20 mouse cellular contexts compared by ENCODE assay signal in the genomic region with DNA sequence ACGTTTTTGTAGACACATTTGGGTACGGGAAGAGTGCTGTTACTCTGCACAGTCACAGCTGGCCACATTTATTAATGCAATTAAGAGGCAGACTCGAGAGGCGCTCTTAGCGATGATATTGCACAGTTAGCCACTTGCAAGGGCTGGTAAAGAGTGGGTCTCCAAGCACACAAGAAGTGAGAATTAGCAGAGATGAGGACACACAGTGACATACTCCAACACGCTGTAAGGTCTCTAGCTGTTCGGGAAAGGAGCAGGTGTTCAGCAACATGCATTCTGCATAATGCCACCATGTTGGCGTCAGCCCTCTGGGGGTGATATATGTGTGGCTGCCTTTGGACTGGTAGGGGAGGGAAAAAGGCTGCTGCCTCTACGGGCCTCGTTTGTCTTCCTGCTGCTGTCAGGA.
DNase-seq lines count a peak whose midpoint lies in the region; ATAC-seq and TF ChIP-seq lines count a peak whose summit lies in the region.
"Had no signal": no experiment of that assay in that cellular context is flagged by ENCODE, and none has a peak within 500 bp of the region (broad histone marks: within the 10 kb centered on the region; RNA-seq: fewer than 3 reads in every experiment).

No protein-coding gene starts in this region.

- intact Hi-C loops in heart, postnatal 25 days (cut with DNase I): loop anchor here (5.0 kb wide), 1 partner anchor 693 kb away; the partner anchor contains the start of gene Pum3

- 91% methylated on average over 10 of the region's 10 CpGs for WGBS in forebrain, embryonic 10.5 days
- WGBS in forebrain, embryonic 11.5 days: 88% methylated on average over 10 of the region's 10 CpGs
- WGBS in forebrain, embryonic 12.5 days: 70% methylated on average over 10 of the region's 10 CpGs
- 41% methylated on average over 10 of the region's 10 CpGs for WGBS in hindbrain, embryonic 16.5 days
- 60% methylated on average over 10 of the region's 10 CpGs for WGBS in midbrain, postnatal 0 days

- H3K27ac ChIP-seq in forebrain, embryonic 10.5 days: 0 out of 2 replicates have a peak overlapping the region, but pooled peaks have one; percentile 3
- H3K27ac ChIP-seq in forebrain, embryonic 11.5 days (ENCODE audit: low read depth, low read length): no peak overlapping the region
- H3K27ac ChIP-seq in forebrain, embryonic 12.5 days: no peak overlapping the region
- H3K27ac ChIP-seq in hindbrain, embryonic 16.5 days (ENCODE audit: low read depth, low read length): peak overlapping the region; percentile 48; the same call in 1 of the 2 replicates
- 0 out of 2 replicates have a peak overlapping the region, but pooled peaks have one; percentile 26 for H3K27ac ChIP-seq in midbrain, postnatal 0 days (ENCODE audit: low read depth, low read length)
- H3K27ac ChIP-seq: kidney, postnatal 0 days; layer of hippocampus, adult 2 months; liver, embryonic 12.5 days had no signal

- H3K27me3 ChIP-seq in forebrain, embryonic 10.5 days (ENCODE audit: poor library complexity, severe bottlenecking): no peaks in the 10 kb centered on the region
- no peaks in the 10 kb centered on the region for H3K27me3 ChIP-seq in forebrain, embryonic 11.5 days (ENCODE audit: control insufficient read depth, insufficient read depth, low read length)
- H3K27me3 ChIP-seq in forebrain, embryonic 12.5 days: no peaks in the 10 kb centered on the region
- no peaks in the 10 kb centered on the region for H3K27me3 ChIP-seq in hindbrain, embryonic 16.5 days (replicated peaks; ENCODE audit: control insufficient read depth, insufficient read depth, low read length)
- H3K27me3 ChIP-seq in midbrain, postnatal 0 days (ENCODE audit: insufficient read depth, low read length): no peaks in the 10 kb centered on the region
- H3K27me3 ChIP-seq: heart, embryonic 12.5 days; liver, embryonic 12.5 days; lung, embryonic 15.5 days had no signal

- no peak overlapping the region for H3K9ac ChIP-seq in forebrain, embryonic 11.5 days (ENCODE audit: low read length)
- no peak overlapping the region for H3K9ac ChIP-seq in forebrain, embryonic 12.5 days
- no peak overlapping the region; the same call in 1 of the 2 replicates for H3K9ac ChIP-seq in hindbrain, embryonic 16.5 days (ENCODE audit: low read depth, low read length)
- no peak overlapping the region for H3K9ac ChIP-seq in midbrain, postnatal 0 days (replicated peaks; ENCODE audit: low read length, poor library complexity, severe bottlenecking)
- H3K9ac ChIP-seq: heart, embryonic 12.5 days; liver, embryonic 12.5 days; lung, embryonic 15.5 days had no signal

- no peak for TF ChIP-seq CTCF in midbrain, postnatal 0 days (IDR thresholded peaks at IDR 0.05)

- no peak overlapping the region for H3K4me2 ChIP-seq in forebrain, embryonic 11.5 days (ENCODE audit: low read depth, low read length, severe bottlenecking)
- no peak overlapping the region for H3K4me2 ChIP-seq in forebrain, embryonic 12.5 days
- H3K4me2 ChIP-seq in hindbrain, embryonic 16.5 days (ENCODE audit: low read length): peak overlapping the region; percentile 23
- H3K4me2 ChIP-seq in midbrain, postnatal 0 days (ENCODE audit: low read depth, low read length, poor library complexity, severe bottlenecking): no peak overlapping the region
- H3K4me2 ChIP-seq: heart, embryonic 12.5 days; liver, embryonic 12.5 days; lung, embryonic 15.5 days had no signal

- H3K36me3 ChIP-seq in forebrain, embryonic 10.5 days (replicated peaks): no peaks in the 10 kb centered on the region
- no peaks in the 10 kb centered on the region for H3K36me3 ChIP-seq in forebrain, embryonic 11.5 days (ENCODE audit: control insufficient read depth, insufficient read depth, low read length)
- H3K36me3 ChIP-seq in forebrain, embryonic 12.5 days (replicated peaks): no peaks in the 10 kb centered on the region
- H3K36me3 ChIP-seq in hindbrain, embryonic 16.5 days (ENCODE audit: control insufficient read depth, insufficient read depth, low read length): no peaks in the 10 kb centered on the region
- H3K36me3 ChIP-seq in midbrain, postnatal 0 days (ENCODE audit: insufficient read depth, low read length): no peaks in the 10 kb centered on the region
- H3K36me3 ChIP-seq: heart, embryonic 12.5 days; liver, embryonic 12.5 days; lung, embryonic 15.5 days had no signal

- no peak overlapping the region for H3K4me3 ChIP-seq in forebrain, embryonic 10.5 days
- no peak overlapping the region for H3K4me3 ChIP-seq in forebrain, embryonic 11.5 days (ENCODE audit: low read depth, low read length)
- no peak overlapping the region for H3K4me3 ChIP-seq in forebrain, embryonic 12.5 days (replicated peaks)
- no peak overlapping the region for H3K4me3 ChIP-seq in hindbrain, embryonic 16.5 days (ENCODE audit: low read length)
- no peak overlapping the region for H3K4me3 ChIP-seq in midbrain, postnatal 0 days (ENCODE audit: low read depth, low read length)
- H3K4me3 ChIP-seq: heart, embryonic 12.5 days; layer of hippocampus, adult 2 months; liver, embryonic 12.5 days; lung, embryonic 15.5 days had no signal

- H3K4me1 ChIP-seq in forebrain, embryonic 10.5 days: peaks cover 24% of the 10 kb centered on the region
- 0 out of 2 replicates have a peak, but pooled peaks cover 2% of the 10 kb centered on the region for H3K4me1 ChIP-seq in forebrain, embryonic 11.5 days (replicated peaks; ENCODE audit: control insufficient read depth, insufficient read depth, low read length)
- peaks cover 7% of the 10 kb centered on the region for H3K4me1 ChIP-seq in forebrain, embryonic 12.5 days
- H3K4me1 ChIP-seq in hindbrain, embryonic 16.5 days (ENCODE audit: control insufficient read depth, insufficient read depth, low read depth, low read length): peaks cover 16% of the 10 kb centered on the region
- no peaks in the 10 kb centered on the region for H3K4me1 ChIP-seq in midbrain, postnatal 0 days (ENCODE audit: insufficient read depth, low read length)
- H3K4me1 ChIP-seq: liver, embryonic 12.5 days had no signal

- no peak for ATAC-seq in forebrain, embryonic 11.5 days (replicated peaks; ENCODE audit: low FRiP score)
- ATAC-seq in forebrain, embryonic 12.5 days (ENCODE audit: low FRiP score): 0 out of 2 replicates have a peak, but pooled peaks have one; percentile 23
- peak; percentile 67 for ATAC-seq in hindbrain, embryonic 16.5 days
- ATAC-seq in midbrain, postnatal 0 days (ENCODE audit: low FRiP score): no peak; the same call in 1 of the 2 replicates
- ATAC-seq in granulocyte monocyte progenitor cell, adult 5-6 weeks (replicated peaks; ENCODE audit: poor library complexity, severe bottlenecking): no peak
- ATAC-seq: intestine, postnatal 0 days; liver, embryonic 12.5 days had no signal

- no peaks in the 10 kb centered on the region for H3K9me3 ChIP-seq in forebrain, embryonic 10.5 days
- H3K9me3 ChIP-seq in forebrain, embryonic 11.5 days (ENCODE audit: control insufficient read depth, low read length): no peaks in the 10 kb centered on the region
- H3K9me3 ChIP-seq in forebrain, embryonic 12.5 days: no peaks in the 10 kb centered on the region
- no peaks in the 10 kb centered on the region for H3K9me3 ChIP-seq in hindbrain, embryonic 16.5 days (ENCODE audit: control insufficient read depth, low read length)
- no peaks in the 10 kb centered on the region for H3K9me3 ChIP-seq in midbrain, postnatal 0 days (ENCODE audit: low read length)
- H3K9me3 ChIP-seq: heart, embryonic 12.5 days; liver, embryonic 12.5 days; lung, embryonic 15.5 days had no signal

- DNase-seq in forebrain, embryonic 10.5 days (ENCODE audit: extremely low spot score, low spot score): no peak
- no peak for DNase-seq in forebrain, embryonic 11.5 days (ENCODE audit: low spot score)
- DNase-seq in midbrain, postnatal 0 days (ENCODE audit: low spot score): peak; percentile 46
- no peak for DNase-seq in heart, postnatal 25 days (ENCODE audit: low spot score)
- DNase-seq in retina, embryonic 14.5 days (ENCODE audit: low spot score): no peak
- DNase-seq: adrenal gland, adult 2 months; cerebellum, postnatal 25 days; gastrocnemius, postnatal 36 days; heart, postnatal 36 days; right cerebral cortex, postnatal 25 days; thymus, postnatal 14 days had no signal

Comparison
In these comparisons a context has a peak if more than half of its experiments do, and no peak if none do; other contexts are left out.
1. H3K27ac ChIP-seq: peak in forebrain, embryonic 10.5 days (single experiment), hindbrain, embryonic 16.5 days (single experiment) and midbrain, postnatal 0 days (single experiment); none in forebrain, embryonic 11.5 days (single experiment) and forebrain, embryonic 12.5 days (single experiment).
2. ATAC-seq: peak in forebrain, embryonic 12.5 days (single experiment) and hindbrain, embryonic 16.5 days (single experiment); none in forebrain, embryonic 11.5 days (single experiment), midbrain, postnatal 0 days (single experiment) and granulocyte monocyte progenitor cell, adult 5-6 weeks (single experiment).